Mouse (Mus musculus) lung, adult 2 months (tissue): Measurements from ENCODE around the gene Spire2. TPM values are rescaled to one million over a fixed set of nuclear protein-coding genes. Genes with fewer than 3 reads are reported as not detected.
A peak's percentile ranks its signal among the peaks of the same experiment; 100 is the strongest.

ENCODE experiments used
- DNase-seq: peaks from one replicate; pipeline ENCODE4 v3.0.0; 2022
- H3K4me1 ChIP-seq: fragments of 200-500 bp; 2 replicates; pipeline ENCODE4 v1.6.1; 2011; ENCODE audit warnings: low read length; ENCODE audit not compliant: control insufficient read depth, insufficient read depth
- H3K4me3 ChIP-seq: fragments of 200-500 bp; replicated peaks from 2 replicates; pipeline ENCODE3; 2011; ENCODE audit warnings: low read depth, mild to moderate bottlenecking, control low read depth, low read length; ENCODE audit errors: extremely low read depth
- CTCF ChIP-seq: fragments of 200-500 bp; IDR thresholded peaks from 2 replicates; pipeline ENCODE4 v1.5.1; 2011; ENCODE audit warnings: mild to moderate bottlenecking, low read length, control low read depth; ENCODE audit not compliant: insufficient read depth
- POLR2A ChIP-seq: fragments of 200-500 bp; IDR thresholded peaks from 2 replicates; pipeline ENCODE4 v1.6.1; 2011; ENCODE audit warnings: low read depth, mild to moderate bottlenecking, control low read depth, low read length, borderline replicate concordance; ENCODE audit errors: extremely low read depth
- WGBS: fragments of 180-500 bp; shearing (Covaris S2); methylation state at CpG from one replicate; pipeline ENCODE4 v1.1.7; 2018; 5-methylcytosine and 5-hydroxymethylcytosine counted together
- polyA plus RNA-seq: library from polyadenylated mRNA; depleted of rRNA; stranded (reverse); fragments of >200 nt; gene quantifications from 2 replicates; pipeline ENCODE4 v1.2.3, GENCODE M21; 2012

Spire2 gene
- polyA plus RNA-seq, 1 experiment = 5.2 TPM

DNA sequence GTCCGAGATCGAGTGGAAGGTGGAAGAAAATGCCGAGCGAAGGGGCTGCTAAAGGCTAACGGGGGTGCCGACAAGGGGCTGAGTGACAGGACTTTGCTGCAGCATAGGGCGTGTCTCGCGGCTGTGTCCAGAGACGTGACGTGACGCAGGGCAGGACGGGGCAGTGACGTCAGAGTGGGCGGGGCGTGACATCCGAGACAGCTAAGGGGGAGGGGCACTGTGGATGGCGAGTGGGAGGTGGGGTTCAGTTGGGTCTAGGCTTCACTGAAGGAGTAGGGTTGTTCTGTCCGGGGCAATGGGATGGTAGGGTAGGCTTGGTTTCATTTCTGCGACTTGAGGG, 41.7 kb downstream of the Spire2 start:
- Histone ChIP-seq H3K4me1 (no peaks in the 10 kb centered on the region; the same call in 1 of the 2 replicates), H3K4me3 (peak overlapping the region; percentile 61)
- peak; percentile 94 for DNase-seq
- TF ChIP-seq POLR2A (peak; percentile 88; the same call in 1 of the 2 replicates), CTCF (no peak)
- WGBS = under 1% methylated on average over 20 of the region's 20 CpGs

DNA sequence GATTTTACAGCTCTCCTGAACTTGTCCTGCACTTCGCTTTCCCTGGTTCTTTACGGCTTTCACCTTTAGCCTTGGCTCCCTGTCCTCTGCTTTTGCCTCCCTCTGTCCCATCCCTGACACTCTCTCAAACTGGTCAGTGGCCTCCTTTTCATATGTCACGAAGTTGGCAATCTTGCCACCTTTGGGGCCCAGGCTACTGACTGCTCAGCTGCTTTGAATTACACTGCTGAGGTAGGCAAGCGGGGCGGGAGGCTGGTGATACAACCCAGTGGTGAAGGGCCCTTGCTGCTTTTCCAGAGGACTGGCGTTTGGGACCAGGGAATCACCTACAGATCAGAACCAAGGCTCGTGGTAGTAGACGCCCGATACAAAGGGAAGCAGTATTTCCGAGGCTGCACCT, 43.2 kb downstream of the Spire2 start:
- WGBS = 83% methylated on average over 10 of the region's 10 CpGs
- Histone ChIP-seq H3K4me1 (no peaks in the 10 kb centered on the region; the same call in 1 of the 2 replicates), H3K4me3 (no peak overlapping the region)
- no peak for DNase-seq
- no peak for TF ChIP-seq POLR2A
- TF ChIP-seq CTCF = no peak

GRCm38 (mm10) chr8:123376106-123376505, 43.6 kb downstream of the Spire2 start:
- TF ChIP-seq CTCF (no peak), POLR2A (no peak)
- no peaks in the 10 kb centered on the region; the same call in 1 of the 2 replicates for H3K4me1 ChIP-seq
- no peak overlapping the region for H3K4me3 ChIP-seq
- no peak for DNase-seq
- 79% methylated on average over 8 of the region's 8 CpGs for WGBS

GRCm38 (mm10) chr8:123381711-123382110, 49.2 kb downstream of the Spire2 start:
- H3K4me3 ChIP-seq = no peak overlapping the region
- H3K4me1 ChIP-seq = no peaks in the 10 kb centered on the region
- 89% methylated on average over 4 of the region's 4 CpGs for WGBS
- no peak for DNase-seq
- no peak for TF ChIP-seq CTCF
- no peak for TF ChIP-seq POLR2A

- Histone ChIP-seq H3K4me1 (no peaks in the 10 kb centered on the region), H3K4me3 (no peak overlapping the region)
- no peak for DNase-seq
- 72% methylated on average over 8 of the region's 8 CpGs for WGBS
- TF ChIP-seq CTCF = no peak
- no peak for TF ChIP-seq POLR2A
Measured at GRCm38 (mm10) chr8:123382516-123382915, 50.0 kb downstream of the Spire2 start.

GRCm38 (mm10) chr8:123384883-123385540, 52.5 kb downstream of the Spire2 start:
- 51% methylated on average over 9 of the region's 9 CpGs for WGBS
- no peaks in the 10 kb centered on the region for H3K4me1 ChIP-seq
- no peak overlapping the region for H3K4me3 ChIP-seq
- no peak for TF ChIP-seq CTCF
- no peak for TF ChIP-seq POLR2A
- DNase-seq = no peak

GRCm38 (mm10) chr8:123387041-123387440, 54.5 kb downstream of the Spire2 start:
- no peak for TF ChIP-seq POLR2A
- TF ChIP-seq CTCF = no peak
- H3K4me1 ChIP-seq = no peaks in the 10 kb centered on the region
- WGBS = 67% methylated on average over 3 of the region's 3 CpGs
- H3K4me3 ChIP-seq = no peak overlapping the region
- no peak for DNase-seq

- TF ChIP-seq POLR2A (no peak), CTCF (no peak)
- H3K4me1 ChIP-seq = no peaks in the 10 kb centered on the region
Measured at GRCm38 (mm10) chr8:123387801-123388200, 55.3 kb downstream of the Spire2 start.

DNA sequence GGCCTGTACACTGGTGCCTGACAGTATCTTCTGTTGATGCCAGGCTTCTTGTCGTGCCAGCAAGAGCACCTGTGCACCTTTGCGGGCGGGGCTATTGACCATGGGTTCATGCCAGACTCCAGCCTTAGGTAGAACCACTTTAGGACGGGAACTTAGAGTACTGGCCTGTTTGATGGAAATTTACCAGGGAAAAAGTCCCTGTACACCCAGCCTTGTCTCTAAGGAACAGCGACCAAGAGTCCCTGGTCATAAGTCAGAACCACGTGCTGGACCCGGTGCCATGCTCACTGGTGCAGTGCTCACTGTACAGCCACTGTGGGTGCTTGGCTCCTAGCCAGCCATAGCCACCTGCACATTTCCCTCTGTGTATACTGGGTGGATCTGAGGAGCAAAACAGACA, 56.5 kb downstream of the Spire2 start:
- DNase-seq = peak; percentile 19
- Histone ChIP-seq H3K4me3 (no peak overlapping the region), H3K4me1 (no peaks in the 10 kb centered on the region)
- TF ChIP-seq POLR2A (no peak), CTCF (no peak)
- 85% methylated on average over 7 of the region's 7 CpGs for WGBS

More at GRCm38 (mm10) chr8:123387801-123388200, 55.3 kb downstream of the Spire2 start:
- 91% methylated on average over 8 of the region's 8 CpGs for WGBS
- H3K4me3 ChIP-seq = no peak overlapping the region
- no peak for DNase-seq

DNA sequence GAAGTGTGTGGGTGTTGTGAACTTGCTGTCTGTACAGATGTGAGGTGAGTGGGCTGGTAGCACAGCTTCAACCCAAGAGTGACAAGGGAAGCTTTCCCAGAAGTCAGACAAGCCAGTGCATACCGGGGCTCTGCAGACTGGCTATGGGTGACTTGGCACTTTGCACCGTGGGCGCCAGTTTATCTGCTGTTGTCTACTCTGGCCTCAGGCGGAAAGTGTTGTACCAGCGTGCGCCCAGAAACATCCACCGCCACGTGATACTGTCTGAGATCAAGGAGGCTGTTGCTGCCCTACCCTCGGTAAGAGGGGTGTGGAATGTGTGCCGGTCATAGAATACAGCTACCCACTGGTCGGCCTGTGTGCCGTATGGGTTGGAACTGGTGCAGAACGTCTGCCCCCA, 65.8 kb downstream of the Spire2 start:
- TF ChIP-seq CTCF (no peak), POLR2A (no peak)
- WGBS = 93% methylated on average over 13 of the region's 13 CpGs

More for the DNA sequence above, 65.8 kb downstream of the Spire2 start:
- Histone ChIP-seq H3K4me1 (no peaks in the 10 kb centered on the region), H3K4me3 (no peak overlapping the region)
- no peak for DNase-seq
